Mouse (Mus musculus) neural tube, embryonic 11.5 days (tissue): ENCODE data around the gene Evi2a. TPM values are rescaled to one million over a fixed set of nuclear protein-coding genes. Genes with fewer than 3 reads are reported as not detected.

Experiments used
- ATAC-seq: fragments of 200-750 bp; cut with Nextera tagmentation; 2 replicates; pipeline ENCODE4 v1.8.0; 2017; ENCODE audit warnings: moderate number of reproducible peaks, mild to moderate bottlenecking, moderate TSS enrichment, moderate library complexity; ENCODE audit not compliant: insufficient read depth, low FRiP score, low TSS enrichment
- DNase-seq: peaks from one replicate; pipeline ENCODE4 v3.0.0-alpha.2; 2015; ENCODE audit warnings: low spot score
- H3K27ac ChIP-seq: fragments of 300-500 bp; sonication (generic); 2 replicates; pipeline ENCODE4 v1.5.1; 2014; ENCODE audit warnings: low read depth, mild to moderate bottlenecking, low read length
- H3K27me3 ChIP-seq: fragments of 300-500 bp; sonication (generic); 2 replicates; pipeline ENCODE4 v1.6.1; 2014; ENCODE audit warnings: mild to moderate bottlenecking, low read length, mixed read lengths; ENCODE audit not compliant: control insufficient read depth, insufficient read depth
- H3K36me3 ChIP-seq: fragments of 300-500 bp; sonication (generic); 2 replicates; pipeline ENCODE4 v1.6.1; 2014; ENCODE audit warnings: mild to moderate bottlenecking, low read length, moderate library complexity, mixed read lengths; ENCODE audit not compliant: control insufficient read depth, insufficient read depth
- H3K4me1 ChIP-seq: fragments of 300-500 bp; sonication (generic); 2 replicates; pipeline ENCODE4 v1.6.1; 2014; ENCODE audit warnings: low read length, mixed read lengths; ENCODE audit not compliant: control insufficient read depth, insufficient read depth
- H3K4me2 ChIP-seq: fragments of 300-500 bp; sonication (generic); 2 replicates; pipeline ENCODE4 v1.6.1; 2014; ENCODE audit warnings: low read depth, mild to moderate bottlenecking, moderate library complexity
- H3K4me3 ChIP-seq: fragments of 300-500 bp; sonication (generic); 2 replicates; pipeline ENCODE4 v1.5.1; 2014; ENCODE audit warnings: low read depth, low read length
- H3K9ac ChIP-seq: fragments of 300-500 bp; sonication (generic); 2 replicates; pipeline ENCODE4 v1.6.1; 2014; ENCODE audit warnings: mild to moderate bottlenecking, low read length
- H3K9me3 ChIP-seq: fragments of 300-500 bp; sonication (generic); 2 replicates; pipeline ENCODE4 v1.6.1; 2016; ENCODE audit warnings: low read length; ENCODE audit not compliant: control insufficient read depth
- WGBS: fragments of 180-500 bp; shearing (Covaris S2); extraction: QIAGEN DNeasy Blood & Tissue Kit; methylation state at CpG from one replicate; pipeline ENCODE4 v1.1.7; 2014; 5-methylcytosine and 5-hydroxymethylcytosine counted together
- polyA plus RNA-seq: library from polyadenylated mRNA; unstranded; fragments of >200 nt; fragmentation: Nextera tagmentation; extraction: Ambion mirVana; gene quantifications from 2 replicates; pipeline ENCODE4 v1.2.1, GENCODE M21; 2014

Evi2a gene
- polyA plus RNA-seq, 1 experiment from 2014 or later, result 2.5 TPM

- 80% methylated on average over 1 of the region's 1 CpGs for WGBS
- H3K4me1 ChIP-seq, result no peaks in the 10 kb centered on the region
- H3K9me3 ChIP-seq, result no peaks in the 10 kb centered on the region
- H3K27ac ChIP-seq, result no peak overlapping the region
- DNase-seq, result no peak
- H3K27me3 ChIP-seq, result no peaks in the 10 kb centered on the region
- H3K9ac ChIP-seq, result no peak overlapping the region
- no peak for ATAC-seq
- no peaks in the 10 kb centered on the region for H3K36me3 ChIP-seq
- no peak overlapping the region for H3K4me2 ChIP-seq
- no peak overlapping the region for H3K4me3 ChIP-seq
Observed at GRCm38 (mm10) chr11:79519878-79520291, 10.5 kb downstream of the Evi2a start.

- no peak overlapping the region for H3K27ac ChIP-seq
- no peak overlapping the region for H3K4me2 ChIP-seq
- 90% methylated on average over 6 of the region's 6 CpGs for WGBS
- DNase-seq, result no peak
- no peak for ATAC-seq
- no peaks in the 10 kb centered on the region for H3K36me3 ChIP-seq
- no peaks in the 10 kb centered on the region for H3K27me3 ChIP-seq
- no peak overlapping the region for H3K4me3 ChIP-seq
- no peak overlapping the region for H3K9ac ChIP-seq
- H3K9me3 ChIP-seq, result no peaks in the 10 kb centered on the region
- H3K4me1 ChIP-seq, result no peaks in the 10 kb centered on the region
Observed at GRCm38 (mm10) chr11:79519299-79519698, 11.1 kb downstream of the Evi2a start.

GRCm38 (mm10) chr11:79515798-79516197, 14.6 kb downstream of the Evi2a start:
- Histone ChIP-seq H3K36me3 (no peaks in the 10 kb centered on the region), H3K4me1 (no peaks in the 10 kb centered on the region), H3K27me3 (no peaks in the 10 kb centered on the region), H3K27ac (no peak overlapping the region), H3K9me3 (no peaks in the 10 kb centered on the region), H3K4me2 (no peak overlapping the region), H3K4me3 (no peak overlapping the region), H3K9ac (no peak overlapping the region)
- DNase-seq (no peak), ATAC-seq (no peak)
- WGBS, result 89% methylated on average over 2 of the region's 2 CpGs

GRCm38 (mm10) chr11:79515331-79515730, 15.1 kb downstream of the Evi2a start:
- Histone ChIP-seq H3K9me3 (no peaks in the 10 kb centered on the region), H3K9ac (no peak overlapping the region), H3K27me3 (no peaks in the 10 kb centered on the region), H3K4me1 (no peaks in the 10 kb centered on the region), H3K4me3 (no peak overlapping the region), H3K4me2 (no peak overlapping the region), H3K36me3 (no peaks in the 10 kb centered on the region), H3K27ac (no peak overlapping the region)
- no peak for DNase-seq
- 70% methylated on average over 6 of the region's 6 CpGs for WGBS
- ATAC-seq, result no peak

GRCm38 (mm10) chr11:79511970-79512369, 18.4 kb downstream of the Evi2a start:
- WGBS, result 91% methylated on average over 3 of the region's 3 CpGs
- Histone ChIP-seq H3K4me3 (no peak overlapping the region), H3K27me3 (no peaks in the 10 kb centered on the region), H3K4me1 (no peaks in the 10 kb centered on the region), H3K27ac (no peak overlapping the region), H3K4me2 (no peak overlapping the region), H3K9me3 (no peaks in the 10 kb centered on the region), H3K9ac (no peak overlapping the region), H3K36me3 (no peaks in the 10 kb centered on the region)
- DNase-seq (no peak), ATAC-seq (no peak)

GRCm38 (mm10) chr11:79504506-79504905, 25.9 kb downstream of the Evi2a start:
- ATAC-seq, result no peak
- WGBS, result 90% methylated on average over 7 of the region's 7 CpGs
- Histone ChIP-seq H3K4me3 (no peak overlapping the region), H3K9me3 (no peaks in the 10 kb centered on the region), H3K4me2 (no peak overlapping the region), H3K27ac (no peak overlapping the region), H3K4me1 (no peaks in the 10 kb centered on the region), H3K36me3 (no peaks in the 10 kb centered on the region), H3K9ac (no peak overlapping the region), H3K27me3 (no peaks in the 10 kb centered on the region)
- DNase-seq, result no peak

- no peaks in the 10 kb centered on the region for H3K27me3 ChIP-seq
- no peak within 1 kb of the TSS for H3K4me2 ChIP-seq
- no peaks in the 10 kb centered on the region for H3K9me3 ChIP-seq
- no peak within 1 kb of the TSS for H3K4me3 ChIP-seq
- no peak within 1 kb of the TSS for H3K9ac ChIP-seq
- no peak for DNase-seq
- no peak for ATAC-seq
- H3K27ac ChIP-seq, result no peak within 1 kb of the TSS
- no peaks in the 10 kb centered on the region for H3K36me3 ChIP-seq
- 53% methylated on average over 8 of the region's 8 CpGs for WGBS
- no peaks in the 10 kb centered on the region for H3K4me1 ChIP-seq
Observed at GRCm38 (mm10) chr11:79503845-79504244, 26.6 kb downstream of the Evi2a start, which contains the start of gene Omg. Omg (minus strand) TSS chr11:79504084.

GRCm38 (mm10) chr11:79502917-79503316, 27.5 kb downstream of the Evi2a start:
- H3K27ac ChIP-seq, result no peak overlapping the region
- no peak for DNase-seq
- no peak overlapping the region for H3K9ac ChIP-seq
- 47% methylated on average over 2 of the region's 2 CpGs for WGBS
- no peaks in the 10 kb centered on the region for H3K9me3 ChIP-seq
- H3K4me1 ChIP-seq, result no peaks in the 10 kb centered on the region
- H3K27me3 ChIP-seq, result no peaks in the 10 kb centered on the region
- H3K4me3 ChIP-seq, result no peak overlapping the region
- H3K4me2 ChIP-seq, result no peak overlapping the region
- ATAC-seq, result no peak
- no peaks in the 10 kb centered on the region for H3K36me3 ChIP-seq

- Histone ChIP-seq H3K9ac (no peak overlapping the region), H3K27ac (no peak overlapping the region), H3K4me1 (no peaks in the 10 kb centered on the region), H3K27me3 (no peaks in the 10 kb centered on the region), H3K4me3 (no peak overlapping the region), H3K4me2 (no peak overlapping the region), H3K36me3 (no peaks in the 10 kb centered on the region), H3K9me3 (no peaks in the 10 kb centered on the region)
- DNase-seq, result no peak
- WGBS, result 89% methylated on average over 10 of the region's 10 CpGs
- no peak for ATAC-seq
Observed at GRCm38 (mm10) chr11:79494976-79495800, 35.2 kb downstream of the Evi2a start.
